Mouse (Mus musculus): ENCODE measurements around the gene Lipn. TPM values are rescaled to one million over a fixed set of nuclear protein-coding genes. Genes with fewer than 3 reads are reported as not detected.

Gene Lipn
- total and polyA plus RNA-seq, 3 experiments, result not detected

- Histone ChIP-seq H3K36me3 (ENCODE audit: control insufficient read depth in 1 of 2, insufficient read depth in 2 of 2, low read length in 2 of 2) (no peaks in the 10 kb centered on the region), H3K4me3 (ENCODE audit: control insufficient read depth in 1 of 2, insufficient read depth in 1 of 2, low read depth in 2 of 2, low read length in 2 of 2) (no peak overlapping the region), H3K27ac (ENCODE audit: control insufficient read depth, low read depth, low read length) (no peak overlapping the region), H3K9me3 (replicated peaks; ENCODE audit: insufficient read depth, low read length) (no peaks in the 10 kb centered on the region), H3K9ac (ENCODE audit: control insufficient read depth, low read depth, low read length, poor library complexity, severe bottlenecking) (no peak overlapping the region), H3K4me1 (ENCODE audit: control insufficient read depth in 1 of 2, insufficient read depth in 2 of 2, low read length in 2 of 2) (no peaks in the 10 kb centered on the region), H3K27me3 (ENCODE audit: control insufficient read depth in 1 of 2, insufficient read depth in 2 of 2, low read length in 2 of 2) (no peaks in the 10 kb centered on the region; a peak in 1 of 4 replicates), H3K79me2 (ENCODE audit: control insufficient read depth, insufficient read depth, low read length, poor library complexity) (no peaks in the 10 kb centered on the region)
- no peak for DNase-seq (ENCODE audit: low read depth, low spot score)
- TF ChIP-seq KAT2A (conservative IDR thresholded peaks at IDR 0.05; ENCODE audit: low read depth, low read length) (no peak), TAL1 (IDR thresholded peaks at IDR 0.05; ENCODE audit: low read length) (no peak), NELFE (IDR thresholded peaks at IDR 0.05; ENCODE audit: low read depth, low read length) (no peak), MAZ (IDR thresholded peaks at IDR 0.05; ENCODE audit: low read depth, low read length) (no peak), NRF1 (IDR thresholded peaks at IDR 0.05; ENCODE audit: insufficient read depth, low read depth, low read length, poor library complexity, severe bottlenecking) (no peak), JUND (IDR thresholded peaks at IDR 0.05; ENCODE audit: low read depth, low read length) (no peak), TCF12 (IDR thresholded peaks at IDR 0.05; ENCODE audit: low read depth, low read length) (no peak), ZNF384 (IDR thresholded peaks at IDR 0.05; ENCODE audit: low read depth, low read length) (no peak), POLR2A (IDR thresholded peaks at IDR 0.05; ENCODE audit: control insufficient read depth in 1 of 2, insufficient read depth in 1 of 2, low read depth in 1 of 2, low read length in 2 of 2, poor library complexity in 1 of 2) (no peak)
Observed at GRCm38 (mm10) chr19:34120107-34120731, 53.1 kb downstream of the Lipn start.

Other genes starting within 250 kb of the Lipn start
- not detected in 2 replicates for gene Lipf, start 106.2 kb upstream of the Lipn start, total RNA-seq (2012; rRNA removed)
- not detected for gene Lipf, start 106.2 kb upstream of the Lipn start, polyA plus RNA-seq (2012; ENCODE audit: insufficient read depth in 1 of 2, insufficient read length in 2 of 2, low read depth in 1 of 2, low replicate concordance in 2 of 2, missing spikeins in 1 of 2)
- not detected in 2 replicates for gene Lipk, start 59.1 kb upstream of the Lipn start, total RNA-seq (2012; rRNA removed)
- gene Lipk, start 59.1 kb upstream of the Lipn start, polyA plus RNA-seq (2012; ENCODE audit: insufficient read depth in 1 of 2, insufficient read length in 2 of 2, low read depth in 1 of 2, low replicate concordance in 2 of 2, missing spikeins in 1 of 2), result not detected
- gene Lipm, start 33.6 kb downstream of the Lipn start, total RNA-seq (2012; rRNA removed), result not detected in 2 replicates
- gene Lipm, start 33.6 kb downstream of the Lipn start, polyA plus RNA-seq (2012; ENCODE audit: insufficient read depth in 1 of 2, insufficient read length in 2 of 2, low read depth in 1 of 2, low replicate concordance in 2 of 2, missing spikeins in 1 of 2), result not detected
- gene Ankrd22, start 98.7 kb downstream of the Lipn start, total RNA-seq (2012; rRNA removed), result not detected in 2 replicates
- gene Ankrd22, start 98.7 kb downstream of the Lipn start, polyA plus RNA-seq (2012; ENCODE audit: insufficient read depth in 1 of 2, insufficient read length in 2 of 2, low read depth in 1 of 2, low replicate concordance in 2 of 2, missing spikeins in 1 of 2), result not detected
- not detected in 2 replicates for gene Stambpl1, start 124.9 kb downstream of the Lipn start, total RNA-seq (2012; rRNA removed)
- gene Stambpl1, start 124.9 kb downstream of the Lipn start, polyA plus RNA-seq (2012; ENCODE audit: insufficient read depth in 1 of 2, insufficient read length in 2 of 2, low read depth in 1 of 2, low replicate concordance in 2 of 2, missing spikeins in 1 of 2), result not detected
- not detected in 2 replicates for gene Acta2, start 188.2 kb downstream of the Lipn start, total RNA-seq (2012; rRNA removed)
- gene Acta2, start 188.2 kb downstream of the Lipn start, polyA plus RNA-seq (2012; ENCODE audit: insufficient read depth in 1 of 2, insufficient read length in 2 of 2, low read depth in 1 of 2, low replicate concordance in 2 of 2, missing spikeins in 1 of 2), result not detected
- not detected in 2 replicates for gene Fas, start 223.3 kb downstream of the Lipn start, total RNA-seq (2012; rRNA removed)
- not detected for gene Fas, start 223.3 kb downstream of the Lipn start, polyA plus RNA-seq (2012; ENCODE audit: insufficient read depth in 1 of 2, insufficient read length in 2 of 2, low read depth in 1 of 2, low replicate concordance in 2 of 2, missing spikeins in 1 of 2)

Measured in MEL (cell line).